Mouse (Mus musculus) lung, embryonic 14.5 days (tissue): ENCODE results near the gene Palb2. TPM values are rescaled to one million over a fixed set of nuclear protein-coding genes. Genes with fewer than 3 reads are reported as not detected.

Experiments used
- ATAC-seq: fragments of 200-750 bp; cut with Nextera tagmentation; 2 replicates; pipeline ENCODE4 v1.8.0; 2017; ENCODE audit warnings: mild to moderate bottlenecking, moderate TSS enrichment, moderate library complexity; ENCODE audit not compliant: insufficient read depth
- DNase-seq: peaks from one replicate; pipeline ENCODE4 v3.0.0-alpha.2; 2015
- H3K27ac ChIP-seq: fragments of 300-500 bp; sonication (generic); 2 replicates; pipeline ENCODE4 v1.5.1; 2014; ENCODE audit warnings: low read depth, mild to moderate bottlenecking, moderate library complexity
- H3K27me3 ChIP-seq: fragments of 300-500 bp; sonication (generic); 2 replicates; pipeline ENCODE4 v1.6.1; 2014; ENCODE audit warnings: low read length, control low read depth; ENCODE audit not compliant: insufficient read depth
- H3K36me3 ChIP-seq: fragments of 300-500 bp; sonication (generic); 2 replicates; pipeline ENCODE4 v1.6.1; 2014; ENCODE audit warnings: control low read depth; ENCODE audit not compliant: insufficient read depth
- H3K4me1 ChIP-seq: fragments of 300-500 bp; sonication (generic); 2 replicates; pipeline ENCODE4 v1.6.1; 2014; ENCODE audit warnings: antibody characterized with exemption, control low read depth; ENCODE audit not compliant: insufficient read depth
- H3K4me2 ChIP-seq: fragments of 300-500 bp; sonication (generic); 2 replicates; pipeline ENCODE4 v1.6.1; 2014; ENCODE audit warnings: mild to moderate bottlenecking
- H3K4me3 ChIP-seq: fragments of 300-500 bp; sonication (generic); 2 replicates; pipeline ENCODE4 v1.5.1; 2014; ENCODE audit warnings: low read depth, low read length
- H3K9ac ChIP-seq: fragments of 300-500 bp; sonication (generic); 2 replicates; pipeline ENCODE4 v1.6.1; 2014
- H3K9me3 ChIP-seq: fragments of 300-500 bp; sonication (generic); 2 replicates; pipeline ENCODE4 v1.6.1; 2016; ENCODE audit warnings: low read depth, low read length, control low read depth
- CTCF ChIP-seq: IDR thresholded peaks from 2 replicates; pipeline ENCODE4 v1.5.1; 2016; ENCODE audit warnings: antibody characterized with exemption, low read depth
- WGBS: fragments of 180-500 bp; shearing (Covaris S2); extraction: QIAGEN DNeasy Blood & Tissue Kit; methylation state at CpG from one replicate; pipeline ENCODE4 v1.1.7; 2014; 5-methylcytosine and 5-hydroxymethylcytosine counted together
- polyA plus RNA-seq: library from polyadenylated mRNA; unstranded; fragments of >200 nt; fragmentation: Nextera tagmentation; extraction: Ambion mirVana; gene quantifications from 2 replicates; pipeline ENCODE4 v1.2.1, GENCODE M21; 2014

Palb2 gene
- polyA plus RNA-seq, 1 experiment from 2014 or later, result 20.6 TPM

GRCm38 (mm10) chr7:122099222-122099621 is 33.6 kb downstream of the Palb2 start:
- Histone ChIP-seq H3K4me1 (peaks cover 5% of the 10 kb centered on the region), H3K9ac (no peak overlapping the region), H3K9me3 (no peaks in the 10 kb centered on the region), H3K27me3 (no peaks in the 10 kb centered on the region), H3K36me3 (peaks cover 46% of the 10 kb centered on the region), H3K4me2 (no peak overlapping the region), H3K4me3 (no peak overlapping the region), H3K27ac (no peak overlapping the region)
- 61% methylated on average over 4 of the region's 4 CpGs for WGBS
- DNase-seq (peak; percentile 70), ATAC-seq (no peak)
- TF ChIP-seq CTCF, result peak; percentile 89

- H3K9me3 ChIP-seq, result no peaks in the 10 kb centered on the region
- no peak for TF ChIP-seq CTCF
- no peaks in the 10 kb centered on the region for H3K27me3 ChIP-seq
- H3K4me3 ChIP-seq, result no peak overlapping the region
- H3K9ac ChIP-seq, result no peak overlapping the region
- WGBS, result 76% methylated on average over 3 of the region's 3 CpGs
- H3K36me3 ChIP-seq, result peaks cover 58% of the 10 kb centered on the region
- H3K4me1 ChIP-seq, result peaks cover 5% of the 10 kb centered on the region
- no peak overlapping the region for H3K4me2 ChIP-seq
- DNase-seq, result no peak
- H3K27ac ChIP-seq, result no peak overlapping the region
- no peak for ATAC-seq
Observed at GRCm38 (mm10) chr7:122098009-122098408, 34.8 kb downstream of the Palb2 start.

GRCm38 (mm10) chr7:122094564-122095330 is 38.0 kb downstream of the Palb2 start:
- TF ChIP-seq CTCF, result no peak
- no peak overlapping the region for H3K27ac ChIP-seq
- no peaks in the 10 kb centered on the region for H3K9me3 ChIP-seq
- no peak for ATAC-seq
- no peaks in the 10 kb centered on the region for H3K4me1 ChIP-seq
- H3K36me3 ChIP-seq, result peaks cover 87% of the 10 kb centered on the region
- H3K4me2 ChIP-seq, result no peak overlapping the region
- H3K9ac ChIP-seq, result no peak overlapping the region
- 91% methylated on average over 2 of the region's 2 CpGs for WGBS
- no peak overlapping the region for H3K4me3 ChIP-seq
- DNase-seq, result no peak
- H3K27me3 ChIP-seq, result no peaks in the 10 kb centered on the region

GRCm38 (mm10) chr7:122087195-122087982 is 45.4 kb downstream of the Palb2 start:
- no peaks in the 10 kb centered on the region for H3K9me3 ChIP-seq
- H3K36me3 ChIP-seq, result peaks cover 83% of the 10 kb centered on the region
- no peak overlapping the region for H3K4me2 ChIP-seq
- WGBS, result 87% methylated on average over 11 of the region's 11 CpGs
- H3K27me3 ChIP-seq, result no peaks in the 10 kb centered on the region
- H3K27ac ChIP-seq, result no peak overlapping the region
- DNase-seq (no peak), ATAC-seq (no peak)
- no peak overlapping the region for H3K9ac ChIP-seq
- no peak for TF ChIP-seq CTCF
- H3K4me3 ChIP-seq, result no peak overlapping the region
- no peaks in the 10 kb centered on the region for H3K4me1 ChIP-seq

GRCm38 (mm10) chr7:122081071-122081470 is 51.7 kb downstream of the Palb2 start:
- ATAC-seq, result no peak
- Histone ChIP-seq H3K9me3 (no peaks in the 10 kb centered on the region), H3K4me1 (no peaks in the 10 kb centered on the region), H3K27ac (no peak overlapping the region), H3K4me2 (no peak overlapping the region), H3K4me3 (no peak overlapping the region), H3K9ac (no peak overlapping the region), H3K27me3 (no peaks in the 10 kb centered on the region), H3K36me3 (peaks cover 81% of the 10 kb centered on the region)
- no peak for DNase-seq
- 93% methylated on average over 1 of the region's 1 CpGs for WGBS
- no peak for TF ChIP-seq CTCF

GRCm38 (mm10) chr7:122079798-122080554 is 52.8 kb downstream of the Palb2 start:
- no peak for TF ChIP-seq CTCF
- ATAC-seq, result no peak
- Histone ChIP-seq H3K4me2 (no peak overlapping the region), H3K36me3 (peaks cover 82% of the 10 kb centered on the region), H3K9ac (no peak overlapping the region), H3K27ac (no peak overlapping the region), H3K27me3 (no peaks in the 10 kb centered on the region), H3K9me3 (no peaks in the 10 kb centered on the region), H3K4me3 (no peak overlapping the region), H3K4me1 (no peaks in the 10 kb centered on the region)
- no peak for DNase-seq
- 90% methylated on average over 8 of the region's 8 CpGs for WGBS

- H3K36me3 ChIP-seq, result peaks cover 91% of the 10 kb centered on the region
- no peaks in the 10 kb centered on the region for H3K4me1 ChIP-seq
- H3K4me3 ChIP-seq, result no peak overlapping the region
- no peak for DNase-seq
- no peak overlapping the region for H3K4me2 ChIP-seq
- H3K9me3 ChIP-seq, result no peaks in the 10 kb centered on the region
- no peak for TF ChIP-seq CTCF
- no peak for ATAC-seq
- no peak overlapping the region for H3K27ac ChIP-seq
- H3K9ac ChIP-seq, result no peak overlapping the region
- H3K27me3 ChIP-seq, result no peaks in the 10 kb centered on the region
- 82% methylated on average over 3 of the region's 3 CpGs for WGBS
Observed at GRCm38 (mm10) chr7:122074374-122074773, 58.4 kb downstream of the Palb2 start.
